Mouse (Mus musculus) heart, embryonic 14.5 days (tissue): ENCODE measurements at regions not wholly inside any gene's neighbourhood (a gene's known extent, or its start where the extent isn't known, plus 50 kb on each side); places are given as distances from the start of the nearest gene placed in this dataset.

Source experiments
- ATAC-seq: fragments of 200-750 bp; cut with Nextera tagmentation; 2 replicates; pipeline ENCODE4 v1.8.0; 2017; ENCODE audit warnings: low read depth, moderate TSS enrichment; ENCODE audit not compliant: insufficient number of reproducible peaks, insufficient read depth, low FRiP score
- H3K27ac ChIP-seq, 2 experiments: fragments of 200-500 bp in 1 of 2; fragments of 300-500 bp in 1 of 2; sonication (generic) in 1 of 2; replicated peaks in 1 of 2; 2 replicates each; pipeline ENCODE4 v1.5.1; 2012 to 2014; ENCODE audit warnings: low read depth in 2 of 2, low read length in 2 of 2, control low read depth in 1 of 2, mild to moderate bottlenecking in 1 of 2, mixed read lengths in 1 of 2; ENCODE audit not compliant: control insufficient read depth in 1 of 2, insufficient read depth in 1 of 2
- H3K27me3 ChIP-seq: fragments of 300-500 bp; sonication (generic); 2 replicates; pipeline ENCODE4 v1.6.1; 2014; ENCODE audit warnings: mild to moderate bottlenecking, low read length, control low read depth; ENCODE audit not compliant: control insufficient read depth, insufficient read depth
- H3K36me3 ChIP-seq: fragments of 300-500 bp; sonication (generic); 2 replicates; pipeline ENCODE4 v1.6.1; 2014; ENCODE audit warnings: mild to moderate bottlenecking, control low read depth, low read length, mixed read lengths; ENCODE audit not compliant: control insufficient read depth, insufficient read depth
- H3K4me1 ChIP-seq, 2 experiments: fragments of 200-500 bp in 1 of 2; fragments of 300-500 bp in 1 of 2; sonication (generic) in 1 of 2; 2 replicates each; pipeline ENCODE4 v1.6.1; 2012 to 2014; ENCODE audit warnings: low read length in 2 of 2, control low read depth in 1 of 2, mixed read lengths in 1 of 2; ENCODE audit not compliant: control insufficient read depth in 2 of 2, insufficient read depth in 2 of 2
- H3K4me2 ChIP-seq: fragments of 300-500 bp; sonication (generic); 2 replicates; pipeline ENCODE4 v1.6.1; 2014; ENCODE audit warnings: mild to moderate bottlenecking, low read length
- H3K4me3 ChIP-seq, 2 experiments: fragments of 200-500 bp in 1 of 2; fragments of 300-500 bp in 1 of 2; sonication (generic) in 1 of 2; 2 replicates each; pipeline ENCODE4 v1.5.1; 2012 to 2014; ENCODE audit warnings: low read length in 2 of 2, mild to moderate bottlenecking in 2 of 2, control low read depth in 1 of 2, low read depth in 1 of 2, moderate library complexity in 1 of 2; ENCODE audit not compliant: control insufficient read depth in 1 of 2, insufficient read depth in 1 of 2
- H3K9ac ChIP-seq: fragments of 300-500 bp; sonication (generic); 2 replicates; pipeline ENCODE4 v1.6.1; 2014; ENCODE audit warnings: mild to moderate bottlenecking, low read length
- H3K9me3 ChIP-seq: fragments of 300-500 bp; sonication (generic); 2 replicates; pipeline ENCODE4 v1.6.1; 2016; ENCODE audit warnings: low read length, control low read depth; ENCODE audit not compliant: control insufficient read depth
- WGBS: fragments of 180-500 bp; shearing (Covaris S2); extraction: QIAGEN DNeasy Blood & Tissue Kit; methylation state at CpG from one replicate; pipeline ENCODE4 v1.1.7; 2014; 5-methylcytosine and 5-hydroxymethylcytosine counted together

DNA sequence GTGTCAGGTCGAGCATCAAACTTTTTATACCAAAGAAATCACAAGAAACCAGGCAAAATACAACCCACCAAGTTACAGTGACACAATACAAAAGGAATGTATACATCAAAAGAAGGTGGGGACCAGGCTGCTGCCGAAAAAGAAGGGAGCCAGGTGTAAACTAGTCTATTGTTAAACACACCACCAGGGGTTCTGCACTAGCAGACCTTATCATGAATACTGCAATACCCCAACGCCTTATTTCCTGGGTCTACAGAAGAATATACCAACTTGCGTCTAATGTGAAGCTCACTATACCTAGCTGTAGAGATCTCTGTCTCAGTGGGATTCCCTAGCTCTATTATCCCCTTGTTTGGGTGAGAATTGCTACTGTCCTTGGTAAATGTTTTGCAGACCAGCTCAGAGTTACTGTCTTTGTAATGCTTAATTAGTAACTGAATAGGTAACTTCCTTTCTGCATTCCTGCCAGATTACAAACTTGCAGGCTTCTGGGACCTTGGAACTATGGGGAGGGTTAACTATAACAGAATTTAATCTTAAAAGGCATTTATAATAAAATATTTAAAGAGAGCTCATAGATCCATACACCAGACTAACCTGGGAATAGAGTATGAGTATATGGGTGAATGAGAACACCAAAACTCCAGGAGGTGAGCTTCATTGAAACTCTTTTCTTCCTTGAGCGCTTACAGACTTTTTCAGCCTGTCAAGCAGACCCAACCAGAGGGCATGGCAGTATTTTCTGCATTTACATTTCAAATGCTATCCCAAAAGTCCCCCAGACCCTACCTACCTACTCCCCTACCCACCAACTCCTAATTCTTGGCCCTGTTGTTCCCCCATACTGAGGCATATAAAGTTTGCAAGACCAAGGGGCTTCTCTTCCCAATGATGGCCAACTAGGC, 211.7 kb downstream of the Rfpl4b start:
- 65% methylated on average over 5 of the region's 5 CpGs for WGBS

DNA sequence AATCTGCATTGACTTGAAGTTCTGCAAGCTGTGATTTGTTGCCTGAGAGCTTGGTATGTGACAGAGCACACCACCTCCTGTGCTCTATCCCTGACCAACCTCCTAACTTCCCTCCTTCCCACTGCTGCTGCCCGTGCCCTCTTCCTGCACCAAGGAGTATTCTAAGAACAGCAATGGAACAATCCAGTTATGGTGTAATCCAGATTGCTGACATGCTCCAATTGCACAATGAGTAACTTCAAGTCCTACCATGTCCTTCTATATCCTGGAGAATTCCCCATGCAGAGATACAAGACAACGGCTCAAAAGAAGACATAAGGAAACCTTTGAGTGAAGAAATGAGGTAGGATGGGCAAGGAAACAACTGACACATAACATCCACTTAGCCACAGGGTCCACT, 235.5 kb downstream of the Rfpl4b start:
- H3K4me3 ChIP-seq, result no peak overlapping the region
- no peaks in the 10 kb centered on the region for H3K4me1 ChIP-seq
- no peaks in the 10 kb centered on the region for H3K27me3 ChIP-seq
- ATAC-seq, result no peak
- no peak overlapping the region for H3K9ac ChIP-seq
- no peak overlapping the region for H3K27ac ChIP-seq
- no peak overlapping the region for H3K4me2 ChIP-seq
- WGBS, result 74% methylated on average over 2 of the region's 2 CpGs
- no peaks in the 10 kb centered on the region for H3K9me3 ChIP-seq
- H3K36me3 ChIP-seq, result no peaks in the 10 kb centered on the region

More for the DNA sequence above, 211.7 kb downstream of the Rfpl4b start:
- Histone ChIP-seq H3K9ac (no peak overlapping the region), H3K36me3 (no peaks in the 10 kb centered on the region), H3K4me2 (no peak overlapping the region), H3K4me1 (no peaks in the 10 kb centered on the region), H3K27ac (no peak overlapping the region), H3K27me3 (no peaks in the 10 kb centered on the region), H3K9me3 (peaks cover 4% of the 10 kb centered on the region; the same call in 1 of the 2 replicates), H3K4me3 (no peak overlapping the region)
- no peak for ATAC-seq

DNA sequence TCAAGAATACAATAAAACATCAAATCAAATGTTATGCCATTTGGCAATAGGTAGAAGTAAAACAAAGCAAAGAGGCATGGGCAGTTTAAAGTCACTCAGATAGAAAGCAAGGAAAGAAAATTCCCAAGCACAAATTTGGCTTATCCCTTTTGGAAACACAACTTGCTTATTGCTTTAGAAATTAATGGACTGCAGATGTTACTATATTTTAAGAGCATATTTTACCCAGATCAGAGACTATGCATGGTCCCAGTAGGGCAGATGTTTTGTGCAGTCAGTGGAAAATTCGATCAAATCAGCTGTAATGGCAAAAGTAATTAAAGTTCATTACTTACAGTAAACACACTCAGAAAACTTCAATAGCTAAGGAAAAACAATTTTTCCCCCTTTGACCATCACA, 245.9 kb downstream of the Rfpl4b start:
- no peaks in the 10 kb centered on the region for H3K9me3 ChIP-seq
- 64% methylated on average over 1 of the region's 1 CpGs for whole genome bisulfite sequencing

DNA sequence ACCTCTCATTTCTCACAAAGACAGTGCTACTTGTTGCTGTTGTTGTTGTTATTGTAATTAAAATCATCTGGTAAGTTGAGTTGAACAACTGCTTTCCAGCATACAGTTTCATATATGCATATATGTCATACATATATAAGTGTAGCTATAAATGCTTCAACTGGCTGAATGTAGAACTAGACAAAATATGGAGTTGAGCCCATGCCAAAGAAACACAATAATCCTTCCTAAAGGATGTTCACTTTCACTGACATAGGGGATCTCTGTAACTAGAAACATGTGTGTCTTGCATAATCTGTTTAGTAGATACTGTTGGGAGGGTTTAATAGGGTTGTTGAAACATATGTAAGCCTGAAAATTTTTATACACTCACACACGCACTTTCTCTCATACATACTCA, 247.9 kb downstream of the Rfpl4b start:
- Histone ChIP-seq H3K4me2 (no peak overlapping the region), H3K4me1 (no peaks in the 10 kb centered on the region), H3K27me3 (no peaks in the 10 kb centered on the region), H3K4me3 (no peak overlapping the region), H3K9me3 (no peaks in the 10 kb centered on the region), H3K36me3 (no peaks in the 10 kb centered on the region), H3K9ac (no peak overlapping the region), H3K27ac (no peak overlapping the region)
- WGBS, result 76% methylated on average over 1 of the region's 1 CpGs
- ATAC-seq, result no peak

More for the DNA sequence above, 245.9 kb downstream of the Rfpl4b start:
- ATAC-seq, result no peak
- H3K9ac ChIP-seq, result no peak overlapping the region
- no peak overlapping the region for H3K27ac ChIP-seq
- no peak overlapping the region for H3K4me3 ChIP-seq
- H3K4me1 ChIP-seq, result no peaks in the 10 kb centered on the region
- H3K27me3 ChIP-seq, result no peaks in the 10 kb centered on the region
- no peaks in the 10 kb centered on the region for H3K36me3 ChIP-seq
- no peak overlapping the region for H3K4me2 ChIP-seq

DNA sequence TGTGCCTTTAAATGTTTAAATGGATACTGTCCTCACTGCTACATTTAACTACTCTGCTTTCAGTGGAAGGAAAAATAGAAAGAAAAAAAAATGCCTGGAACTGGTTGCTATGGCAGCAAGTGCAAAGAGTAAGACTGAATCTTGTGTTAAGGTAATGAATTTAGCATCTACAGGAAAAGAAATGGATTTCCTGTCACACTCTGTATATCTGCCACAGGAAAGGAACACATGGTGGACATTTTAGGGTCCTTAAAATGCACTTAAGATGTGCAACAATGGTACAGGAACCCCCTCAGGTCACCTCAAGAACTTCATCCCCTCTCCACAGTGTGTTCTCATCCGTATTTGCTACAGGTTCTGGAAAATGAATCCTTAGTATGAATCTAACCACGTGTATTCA, 248.4 kb downstream of the Rfpl4b start:
- ATAC-seq, result no peak
- Histone ChIP-seq H3K4me1 (no peaks in the 10 kb centered on the region), H3K27ac (no peak overlapping the region), H3K9me3 (no peaks in the 10 kb centered on the region), H3K36me3 (no peaks in the 10 kb centered on the region), H3K27me3 (no peaks in the 10 kb centered on the region), H3K9ac (no peak overlapping the region), H3K4me2 (no peak overlapping the region), H3K4me3 (no peak overlapping the region)
- 55% methylated on average over 2 of the region's 2 CpGs for WGBS

DNA sequence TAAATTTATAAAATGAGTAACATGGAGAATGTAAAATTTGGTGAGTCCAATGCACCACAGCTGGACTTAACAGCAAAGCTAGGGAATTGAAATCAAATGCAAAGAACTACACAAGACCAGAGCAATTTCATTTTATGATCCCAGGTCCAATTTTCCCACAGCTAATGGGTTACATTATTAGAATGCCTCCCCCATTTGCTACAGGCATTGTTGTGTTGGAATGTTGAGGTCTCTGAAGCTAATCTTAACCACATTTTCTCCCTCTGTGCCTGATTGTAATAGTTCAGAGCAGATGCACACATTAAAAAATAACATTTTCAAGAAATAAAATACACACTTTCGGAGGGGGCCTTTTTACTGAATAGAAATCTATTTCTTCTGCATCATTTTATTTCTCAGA, 254.3 kb downstream of the Rfpl4b start:
- Histone ChIP-seq H3K4me3 (no peak overlapping the region), H3K27ac (no peak overlapping the region), H3K4me2 (no peak overlapping the region), H3K27me3 (no peaks in the 10 kb centered on the region), H3K4me1 (no peaks in the 10 kb centered on the region), H3K9me3 (no peaks in the 10 kb centered on the region), H3K9ac (no peak overlapping the region), H3K36me3 (no peaks in the 10 kb centered on the region)
- 90% methylated on average over 1 of the region's 1 CpGs for WGBS
- no peak for ATAC-seq

DNA sequence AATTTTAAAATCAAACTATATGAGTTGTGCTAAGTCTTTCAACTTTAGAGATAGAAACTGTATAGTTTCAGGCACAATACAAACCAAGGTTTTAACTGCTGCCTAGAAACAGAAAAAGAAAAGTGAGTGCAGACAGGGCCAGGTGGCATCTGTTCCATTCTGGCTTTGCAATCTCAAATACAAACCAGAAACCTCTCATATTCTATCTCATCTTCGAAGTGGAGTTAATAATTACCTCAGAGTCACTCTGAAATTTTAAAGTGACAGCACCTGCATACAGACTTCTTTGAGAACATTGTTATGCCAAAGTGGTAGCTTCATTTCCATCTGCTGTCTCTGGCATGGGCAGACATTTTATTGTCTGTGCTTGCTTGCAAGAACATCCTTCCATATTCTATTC, 255.2 kb downstream of the Rfpl4b start:
- no peak for ATAC-seq
- Histone ChIP-seq H3K9ac (no peak overlapping the region), H3K27me3 (no peaks in the 10 kb centered on the region), H3K4me3 (no peak overlapping the region), H3K9me3 (no peaks in the 10 kb centered on the region), H3K4me2 (no peak overlapping the region), H3K27ac (no peak overlapping the region), H3K4me1 (no peaks in the 10 kb centered on the region), H3K36me3 (no peaks in the 10 kb centered on the region)
- WGBS, result 44% methylated on average over 1 of the region's 1 CpGs

DNA sequence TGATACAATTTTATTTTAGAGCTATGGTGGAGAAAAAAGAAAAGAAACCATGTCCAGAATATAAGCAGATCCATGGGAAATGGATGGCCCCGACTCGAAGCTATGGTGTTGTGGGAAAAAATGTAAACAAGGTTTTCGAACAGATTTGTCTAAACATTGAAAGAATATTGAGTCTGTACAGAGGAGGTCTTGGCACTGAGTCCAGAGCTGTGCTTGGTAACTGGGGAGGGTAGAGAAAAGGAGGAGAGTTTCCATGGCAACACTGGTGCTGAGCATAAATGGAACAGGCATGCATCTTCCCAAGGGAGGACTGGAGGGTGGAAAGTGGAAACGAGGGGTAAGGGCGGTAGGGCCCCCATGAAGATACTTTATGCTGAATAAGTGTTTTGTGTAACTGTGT, 266.5 kb downstream of the Rfpl4b start:
- Histone ChIP-seq H3K9ac (no peak overlapping the region), H3K4me3 (no peak overlapping the region), H3K9me3 (no peaks in the 10 kb centered on the region), H3K4me2 (no peak overlapping the region), H3K27me3 (no peaks in the 10 kb centered on the region), H3K36me3 (no peaks in the 10 kb centered on the region), H3K4me1 (peaks cover 0 to 4% of the 10 kb centered on the region in 2 experiments; a peak in 1 of 4 replicates), H3K27ac (no peak overlapping the region)
- 80% methylated on average over 5 of the region's 5 CpGs for whole genome bisulfite sequencing
- no peak for ATAC-seq
